Mouse (Mus musculus) stomach, embryonic 14.5 days (tissue): ENCODE results near the gene Pou2f1. TPM values are rescaled to one million over a fixed set of nuclear protein-coding genes. Genes with fewer than 3 reads are reported as not detected.
"Not testable (repeated sequence)": the region's sequence is repeated elsewhere in the genome, so short reads cannot be mapped to it uniquely, and the experiment has no call there.

Experiments used
- ATAC-seq: fragments of 200-750 bp; cut with Nextera tagmentation; 2 replicates; pipeline ENCODE4 v1.8.0; 2017; ENCODE audit warnings: low read depth, moderate TSS enrichment; ENCODE audit not compliant: insufficient number of reproducible peaks, insufficient read depth, low FRiP score
- H3K27ac ChIP-seq: fragments of 300-500 bp; sonication (generic); 2 replicates; pipeline ENCODE4 v1.5.1; 2014; ENCODE audit warnings: mild to moderate bottlenecking, low read length, moderate library complexity, mixed read lengths
- H3K27me3 ChIP-seq: fragments of 300-500 bp; sonication (generic); 2 replicates; pipeline ENCODE4 v1.6.1; 2014; ENCODE audit warnings: low read length, control low read depth, mixed read lengths; ENCODE audit not compliant: control insufficient read depth, insufficient read depth
- H3K36me3 ChIP-seq: fragments of 300-500 bp; sonication (generic); 2 replicates; pipeline ENCODE4 v1.6.1; 2014; ENCODE audit warnings: mild to moderate bottlenecking, control low read depth, low read length, moderate library complexity, mixed read lengths; ENCODE audit not compliant: control insufficient read depth, insufficient read depth
- H3K4me1 ChIP-seq: fragments of 300-500 bp; sonication (generic); 2 replicates; pipeline ENCODE4 v1.6.1; 2014; ENCODE audit warnings: low read length, control low read depth, mixed read lengths; ENCODE audit not compliant: control insufficient read depth, insufficient read depth
- H3K4me2 ChIP-seq: fragments of 300-500 bp; sonication (generic); replicated peaks from 2 replicates; pipeline ENCODE4 v1.6.1; 2014; ENCODE audit warnings: low read depth, low read length, control low read depth
- H3K4me3 ChIP-seq: fragments of 300-500 bp; sonication (generic); 2 replicates; pipeline ENCODE4 v1.5.1; 2014; ENCODE audit warnings: low read depth, low read length, control low read depth
- H3K9ac ChIP-seq: fragments of 300-500 bp; sonication (generic); replicated peaks from 2 replicates; pipeline ENCODE4 v1.6.1; 2014; ENCODE audit warnings: low read depth, mild to moderate bottlenecking, control low read depth, low read length, moderate library complexity, mixed read lengths
- H3K9me3 ChIP-seq: fragments of 300-500 bp; sonication (generic); 2 replicates; pipeline ENCODE4 v1.6.1; 2016; ENCODE audit warnings: low read depth, low read length, control low read depth; ENCODE audit not compliant: control insufficient read depth
- WGBS: fragments of 180-500 bp; shearing (Covaris S2); extraction: QIAGEN DNeasy Blood & Tissue Kit; methylation state at CpG from one replicate; pipeline ENCODE4 v1.1.7; 2014; 5-methylcytosine and 5-hydroxymethylcytosine counted together
- polyA plus RNA-seq: library from polyadenylated mRNA; unstranded; fragments of >200 nt; fragmentation: Nextera tagmentation; extraction: Ambion mirVana; gene quantifications from 2 replicates; pipeline ENCODE4 v1.2.1, GENCODE M21; 2014

The Pou2f1 gene
- polyA plus RNA-seq, 1 experiment from 2014 or later, result 21.6 TPM

DNA sequence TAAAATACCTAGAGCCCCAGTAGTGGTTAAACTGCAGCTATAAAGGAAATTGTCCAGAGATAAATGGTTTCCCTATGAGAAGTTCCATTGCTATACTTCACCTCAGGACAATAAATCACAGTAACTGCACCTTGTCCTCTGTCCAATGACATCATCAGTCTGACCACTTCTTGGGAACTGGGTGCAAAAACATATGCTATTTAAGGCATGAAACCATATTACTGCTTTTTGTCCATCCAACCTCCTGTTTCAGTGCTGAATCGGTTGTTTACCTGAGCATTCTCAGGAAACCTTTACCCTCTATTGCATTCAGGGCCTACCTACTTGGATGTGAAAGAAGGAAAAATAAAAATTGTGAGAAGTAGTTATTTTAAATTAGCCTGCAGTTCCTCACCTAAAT lies 2.8 kb downstream of the Pou2f1 start:
- H3K4me2 ChIP-seq, result no peak overlapping the region
- ATAC-seq, result no peak
- no peaks in the 10 kb centered on the region for H3K27me3 ChIP-seq
- no peaks in the 10 kb centered on the region for H3K36me3 ChIP-seq
- no peaks in the 10 kb centered on the region for H3K9me3 ChIP-seq
- no peak overlapping the region for H3K9ac ChIP-seq
- H3K27ac ChIP-seq, result no peak overlapping the region
- WGBS, result 78% methylated on average over 1 of the region's 1 CpGs
- H3K4me3 ChIP-seq, result no peak overlapping the region
- H3K4me1 ChIP-seq, result peaks cover 8% of the 10 kb centered on the region; the same call in 1 of the 2 replicates

DNA sequence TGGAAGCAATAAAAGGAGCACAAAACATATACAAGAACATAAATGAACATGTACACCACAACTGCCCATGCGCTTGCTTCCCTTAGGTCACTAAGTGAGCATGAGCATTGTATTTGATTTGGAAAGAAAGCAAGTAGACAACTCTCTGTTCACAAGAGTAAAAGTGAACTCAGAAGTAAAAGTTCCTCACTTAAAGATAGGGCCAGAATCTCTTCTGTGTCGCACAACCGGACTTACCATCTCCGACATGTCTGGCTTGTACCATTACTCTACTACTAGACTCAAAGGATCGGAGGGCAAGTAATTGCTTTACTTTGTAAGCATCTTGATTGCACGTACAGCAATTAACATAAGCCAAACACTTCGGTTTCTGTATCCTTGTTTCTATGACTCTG lies 6.8 kb downstream of the Pou2f1 start:
- H3K9me3 ChIP-seq, result no peaks in the 10 kb centered on the region
- no peak for ATAC-seq
- 89% methylated on average over 7 of the region's 7 CpGs for WGBS
- H3K36me3 ChIP-seq, result no peaks in the 10 kb centered on the region
- H3K4me2 ChIP-seq, result no peak overlapping the region
- H3K4me1 ChIP-seq, result peaks cover 6% of the 10 kb centered on the region; the same call in 1 of the 2 replicates
- H3K9ac ChIP-seq, result no peak overlapping the region
- H3K27ac ChIP-seq, result no peak overlapping the region
- no peak overlapping the region for H3K4me3 ChIP-seq
- no peaks in the 10 kb centered on the region for H3K27me3 ChIP-seq

DNA sequence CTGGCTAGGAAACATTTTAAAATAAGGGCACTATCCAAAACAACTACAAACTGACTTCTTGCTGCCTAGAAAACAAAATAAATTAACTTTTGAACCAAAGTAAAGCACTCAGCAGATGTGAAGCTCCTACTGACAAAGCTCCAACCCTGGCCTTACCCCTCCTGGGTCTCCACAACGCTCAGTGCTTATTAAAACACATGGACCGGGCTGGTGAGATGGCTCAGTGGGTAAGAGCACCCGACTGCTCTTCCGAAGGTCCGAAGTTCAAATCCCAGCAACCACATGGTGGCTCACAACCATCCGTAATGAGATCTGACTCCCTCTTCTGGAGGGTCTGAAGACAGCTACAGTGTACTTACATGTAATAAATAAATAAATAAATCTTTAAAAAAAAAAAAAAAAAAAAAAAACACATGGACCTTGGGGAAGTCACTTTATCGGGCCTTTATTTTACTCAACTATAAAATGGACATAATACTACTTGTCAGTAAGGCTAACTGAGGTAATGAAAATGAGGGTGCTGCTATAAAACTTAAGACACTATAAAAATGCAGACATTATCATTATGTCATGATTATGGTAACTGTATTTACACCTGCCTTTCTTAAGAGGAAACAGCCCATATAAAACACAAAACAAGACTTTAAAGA lies 7.3 kb downstream of the Pou2f1 start:
- not testable (repeated sequence) for H3K4me1 ChIP-seq, H3K27ac ChIP-seq, H3K4me2 ChIP-seq, H3K9me3 ChIP-seq, H3K9ac ChIP-seq, H3K4me3 ChIP-seq, H3K36me3 ChIP-seq, H3K27me3 ChIP-seq, ATAC-seq
- 86% methylated on average over 6 of the region's 7 CpGs for WGBS

DNA sequence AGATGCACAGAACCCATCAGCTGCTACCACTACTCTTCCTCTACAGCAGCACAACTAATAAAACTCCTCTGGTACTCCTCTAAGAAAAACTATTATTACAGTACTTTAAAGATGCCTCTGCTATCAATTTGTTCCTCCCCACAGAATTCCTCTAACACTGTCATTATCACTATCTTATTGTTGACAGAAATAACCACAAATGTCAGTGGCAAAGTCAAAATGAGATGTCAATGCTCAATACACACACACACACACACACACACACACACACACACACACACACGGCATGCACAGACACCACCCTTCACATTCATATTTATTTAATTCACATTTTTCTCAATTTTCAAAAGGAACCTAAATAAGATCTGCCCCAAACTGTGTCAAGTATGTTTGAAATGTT lies 8.2 kb downstream of the Pou2f1 start:
- Histone ChIP-seq H3K4me2 (no peak overlapping the region), H3K4me3 (no peak overlapping the region), H3K36me3 (no peaks in the 10 kb centered on the region), H3K4me1 (no peaks in the 10 kb centered on the region), H3K27me3 (no peaks in the 10 kb centered on the region), H3K9ac (no peak overlapping the region), H3K27ac (no peak overlapping the region), H3K9me3 (no peaks in the 10 kb centered on the region)
- 50% methylated on average over 1 of the region's 1 CpGs for WGBS
- no peak for ATAC-seq

DNA sequence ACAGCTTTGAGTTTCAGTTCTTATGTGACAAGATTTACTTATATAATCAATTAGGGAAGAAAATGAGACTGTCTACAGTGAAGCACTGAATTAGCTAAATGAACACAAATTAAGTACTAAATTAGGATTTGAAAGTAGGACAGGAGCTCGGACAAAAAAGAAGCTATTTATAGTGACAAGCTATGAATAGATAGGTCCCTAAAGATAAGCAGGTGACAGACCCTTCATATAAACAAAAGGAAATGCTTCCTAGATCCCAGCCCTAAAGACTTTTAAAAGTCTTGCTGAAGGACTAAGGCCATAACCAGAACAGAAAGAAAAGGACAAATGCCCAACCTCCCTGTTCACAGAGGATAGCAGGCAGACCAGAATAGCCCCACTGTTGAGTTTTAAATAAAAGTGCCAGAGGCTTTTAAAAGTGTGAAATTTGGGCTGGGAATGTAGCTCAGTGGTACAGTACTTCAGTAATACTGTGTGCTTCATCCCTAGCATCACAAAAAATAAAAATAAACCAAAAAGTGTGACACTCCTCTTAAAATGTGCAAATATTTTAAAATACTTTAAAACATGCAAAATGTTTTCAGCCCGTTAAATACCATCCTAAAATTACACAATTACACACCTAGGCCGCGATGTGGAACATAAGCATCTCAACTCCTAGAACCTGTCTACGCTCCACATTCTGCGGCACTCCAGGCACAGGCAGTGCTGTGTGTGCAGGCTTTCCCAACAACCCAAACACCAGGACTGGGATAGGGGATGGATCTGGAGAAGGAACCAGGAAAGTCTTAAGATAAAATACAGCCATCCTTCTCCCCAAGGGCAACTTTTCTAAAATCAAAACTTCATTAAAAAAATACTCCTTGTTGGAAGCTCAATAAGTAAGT lies 9.0 kb downstream of the Pou2f1 start:
- H3K4me1 ChIP-seq, result no peaks in the 10 kb centered on the region
- no peaks in the 10 kb centered on the region for H3K9me3 ChIP-seq
- ATAC-seq, result no peak
- no peak overlapping the region for H3K9ac ChIP-seq
- no peak overlapping the region for H3K4me2 ChIP-seq
- no peak overlapping the region for H3K4me3 ChIP-seq
- WGBS, result 79% methylated on average over 6 of the region's 6 CpGs
- no peaks in the 10 kb centered on the region for H3K36me3 ChIP-seq
- H3K27me3 ChIP-seq, result no peaks in the 10 kb centered on the region
- no peak overlapping the region for H3K27ac ChIP-seq

DNA sequence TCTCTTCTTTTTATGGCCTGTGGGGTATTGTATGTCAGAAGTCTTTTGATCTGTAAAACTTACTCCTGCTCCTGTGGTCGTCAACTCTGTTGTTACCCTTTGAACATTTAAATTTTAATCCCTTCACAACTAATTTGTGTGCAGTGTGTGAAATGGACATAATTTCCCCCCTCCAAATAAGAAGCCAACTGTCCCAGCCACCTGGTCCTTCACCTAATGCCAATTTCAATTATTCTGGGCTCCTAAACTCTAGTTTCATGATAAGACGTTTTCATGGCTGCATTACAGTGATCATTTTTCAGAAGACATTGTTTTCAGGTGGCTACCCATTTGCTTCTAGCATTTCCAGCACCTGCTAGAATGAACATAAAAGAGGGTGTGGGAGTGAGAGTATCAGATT lies 13.9 kb downstream of the Pou2f1 start:
- 81% methylated on average over 2 of the region's 2 CpGs for WGBS

DNA sequence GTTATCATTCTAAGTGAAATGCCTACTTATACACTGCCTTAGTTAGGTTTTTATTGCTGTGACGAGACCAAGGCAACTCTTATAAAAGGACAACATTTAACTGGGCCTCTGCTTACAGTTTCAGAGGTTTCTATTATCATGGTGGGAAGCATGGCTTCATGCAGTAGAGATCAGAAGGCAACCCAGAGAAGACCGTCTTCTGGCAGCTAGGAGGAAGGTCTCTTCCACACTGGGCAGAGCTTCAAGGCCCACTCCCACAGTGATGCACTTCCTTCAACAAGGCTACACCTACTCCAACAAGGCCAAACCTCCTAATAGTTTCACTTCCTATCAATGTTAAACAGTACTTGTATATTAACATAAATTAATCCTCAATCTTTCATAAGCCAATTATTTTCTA lies 14.4 kb downstream of the Pou2f1 start:
- H3K27ac ChIP-seq, result no peak overlapping the region
- no peak for ATAC-seq
- 92% methylated on average over 2 of the region's 2 CpGs for WGBS
- H3K4me2 ChIP-seq, result no peak overlapping the region
- H3K36me3 ChIP-seq, result no peaks in the 10 kb centered on the region
- no peak overlapping the region for H3K9ac ChIP-seq
- H3K4me1 ChIP-seq, result no peaks in the 10 kb centered on the region
- H3K4me3 ChIP-seq, result no peak overlapping the region
- no peaks in the 10 kb centered on the region for H3K9me3 ChIP-seq
- no peaks in the 10 kb centered on the region for H3K27me3 ChIP-seq

More for the DNA sequence above, 13.9 kb downstream of the Pou2f1 start:
- no peak overlapping the region for H3K4me3 ChIP-seq
- no peaks in the 10 kb centered on the region for H3K4me1 ChIP-seq
- no peak for ATAC-seq
- no peak overlapping the region for H3K9ac ChIP-seq
- H3K9me3 ChIP-seq, result no peaks in the 10 kb centered on the region
- H3K4me2 ChIP-seq, result no peak overlapping the region
- no peaks in the 10 kb centered on the region for H3K36me3 ChIP-seq
- no peak overlapping the region for H3K27ac ChIP-seq
- H3K27me3 ChIP-seq, result no peaks in the 10 kb centered on the region

DNA sequence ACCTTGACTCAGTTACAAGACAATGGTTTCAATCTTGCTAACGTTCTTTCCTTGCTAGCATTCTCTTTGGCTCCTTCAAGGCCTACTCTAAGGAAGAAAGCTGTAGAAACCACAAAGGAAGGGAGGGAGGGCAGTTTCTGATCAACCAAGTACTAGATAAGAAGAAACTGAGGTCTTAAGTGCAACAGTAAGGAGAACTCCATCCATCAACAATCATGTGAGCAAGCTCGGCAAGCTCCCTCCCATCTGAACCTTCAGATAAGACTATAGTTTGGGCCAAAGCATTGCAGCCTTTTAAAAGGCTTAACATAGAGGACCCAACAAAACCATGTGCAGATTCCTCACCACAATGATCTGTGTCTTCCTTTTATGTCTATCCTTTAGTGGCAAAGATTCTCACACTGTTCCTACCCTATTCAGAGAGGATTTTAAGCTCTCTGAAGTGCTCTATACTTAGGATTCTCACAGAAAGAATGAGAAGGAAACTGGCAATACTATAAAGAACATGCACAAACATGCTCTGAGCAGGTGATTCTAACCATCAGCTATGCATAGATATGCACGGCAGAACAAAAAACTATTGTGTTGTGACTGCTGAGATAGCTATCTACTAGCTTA lies 16.6 kb downstream of the Pou2f1 start:
- no peak overlapping the region for H3K4me2 ChIP-seq
- WGBS, result 65% methylated on average over 3 of the region's 3 CpGs
- no peaks in the 10 kb centered on the region for H3K27me3 ChIP-seq
- ATAC-seq, result no peak
- H3K9me3 ChIP-seq, result no peaks in the 10 kb centered on the region
- H3K9ac ChIP-seq, result no peak overlapping the region
- no peaks in the 10 kb centered on the region for H3K36me3 ChIP-seq
- H3K4me1 ChIP-seq, result no peaks in the 10 kb centered on the region
- no peak overlapping the region for H3K4me3 ChIP-seq
- H3K27ac ChIP-seq, result no peak overlapping the region
